Comparison of ENCODE assay signal across 12 mouse cellular contexts in genomic region chr10:111005611-111006488, GRCm38 (mm10). TPM values are rescaled to one million over a fixed set of nuclear protein-coding genes. Genes with fewer than 3 reads are reported as not detected.
DNase-seq lines count a peak whose midpoint lies in the region; ATAC-seq and TF ChIP-seq lines count a peak whose summit lies in the region.
"Had no signal": no experiment of that assay in that cellular context is flagged by ENCODE, and none has a peak within 500 bp of the region (broad histone marks: within the 10 kb centered on the region; RNA-seq: fewer than 3 reads in every experiment).

No protein-coding gene starts in this region.

- peaks cover 22% of the 10 kb centered on the region for H3K4me1 ChIP-seq in heart, embryonic 12.5 days (replicated peaks)
- H3K4me1 ChIP-seq in cerebellum, adult 2 months (ENCODE audit: control insufficient read depth, insufficient read depth, low read length), result peaks cover 8% of the 10 kb centered on the region; the same call in 1 of the 2 replicates
- peaks cover 3% of the 10 kb centered on the region; the same call in 1 of the 2 replicates for H3K4me1 ChIP-seq in intestine, postnatal 0 days (replicated peaks; ENCODE audit: control insufficient read depth, insufficient read depth, low read length)
- H3K4me1 ChIP-seq: limb, embryonic 15.5 days had no signal

- peak overlapping the region; percentile 11 for H3K9ac ChIP-seq in heart, embryonic 12.5 days
- no peak overlapping the region for H3K9ac ChIP-seq in intestine, postnatal 0 days (ENCODE audit: low read depth, low read length)
- H3K9ac ChIP-seq: limb, embryonic 15.5 days had no signal

- WGBS in heart, embryonic 12.5 days, result 29% methylated on average over 14 of the region's 14 CpGs
- 36% methylated on average over 14 of the region's 14 CpGs for WGBS in cerebellum, adult 2 months
- WGBS in intestine, postnatal 0 days, result 46% methylated on average over 14 of the region's 14 CpGs

- DNase-seq in heart, adult 18-20 months, result no peak
- DNase-seq in 416B (ENCODE audit: low read depth) (peak; percentile 60), MN1 (ENCODE audit: low spot score) (no peak)
- peak; percentile 54 to 62 for DNase-seq in cerebellum, adult 2 months
- peak; percentile 30 for DNase-seq in heart, postnatal 4 days
- no peak for DNase-seq in frontal cortex, postnatal 36 days (ENCODE audit: low spot score in 2 of 2)
- DNase-seq: midbrain, embryonic 14.5 days had no signal

- H3K9me3 ChIP-seq in heart, embryonic 12.5 days (replicated peaks), result no peaks in the 10 kb centered on the region
- H3K9me3 ChIP-seq in intestine, postnatal 0 days (ENCODE audit: control insufficient read depth), result no peaks in the 10 kb centered on the region
- H3K9me3 ChIP-seq: hindbrain, embryonic 10.5 days; limb, embryonic 15.5 days had no signal

- ATAC-seq in heart, embryonic 12.5 days (ENCODE audit: insufficient number of reproducible peaks, low FRiP score), result no peak
- no peak for ATAC-seq in intestine, postnatal 0 days
- ATAC-seq: forebrain, embryonic 16.5 days had no signal

- TF ChIP-seq CTCF in cerebellum, adult 2 months (IDR thresholded peaks at IDR 0.05; ENCODE audit: borderline replicate concordance, insufficient read depth, low read depth, low read length), result no peak
- no peak for TF ChIP-seq CTCF in intestine, postnatal 0 days (IDR thresholded peaks at IDR 0.05; ENCODE audit: low read depth)

- H3K36me3 ChIP-seq in heart, embryonic 12.5 days, result no peaks in the 10 kb centered on the region; the same call in 1 of the 2 replicates
- H3K36me3 ChIP-seq in intestine, postnatal 0 days (ENCODE audit: control insufficient read depth, insufficient read depth), result no peaks in the 10 kb centered on the region
- H3K36me3 ChIP-seq: limb, embryonic 15.5 days had no signal

- peak overlapping the region; percentile 35 for H3K4me2 ChIP-seq in heart, embryonic 12.5 days
- no peak overlapping the region for H3K4me2 ChIP-seq in intestine, postnatal 0 days (replicated peaks; ENCODE audit: low read depth)
- H3K4me2 ChIP-seq: limb, embryonic 15.5 days had no signal

- no peak overlapping the region for H3K4me3 ChIP-seq in heart, embryonic 12.5 days
- H3K4me3 ChIP-seq in cerebellum, adult 2 months (replicated peaks; ENCODE audit: insufficient read depth, low read depth, low read length), result peak overlapping the region; percentile 50
- H3K4me3 ChIP-seq in intestine, postnatal 0 days (ENCODE audit: low read depth, low read length), result no peak overlapping the region
- H3K4me3 ChIP-seq: hindbrain, embryonic 10.5 days; limb, embryonic 15.5 days had no signal

- no peak for TF ChIP-seq POLR2A in cerebellum, adult 2 months (IDR thresholded peaks at IDR 0.05; ENCODE audit: borderline replicate concordance, insufficient read depth, low read length)

- no peak overlapping the region for H3K27ac ChIP-seq in heart, embryonic 12.5 days (ENCODE audit: poor library complexity, severe bottlenecking)
- peak overlapping the region; percentile 48 for H3K27ac ChIP-seq in cerebellum, adult 2 months (ENCODE audit: insufficient read depth, low read length)
- H3K27ac ChIP-seq in intestine, postnatal 0 days (ENCODE audit: low read depth, low read length), result no peak overlapping the region
- H3K27ac ChIP-seq: hindbrain, embryonic 10.5 days; limb, embryonic 15.5 days had no signal

- no peaks in the 10 kb centered on the region for H3K27me3 ChIP-seq in heart, embryonic 12.5 days (replicated peaks)
- H3K27me3 ChIP-seq in cerebellum, adult 2 months (ENCODE audit: control insufficient read depth, insufficient read depth, low read length), result no peaks in the 10 kb centered on the region
- H3K27me3 ChIP-seq in intestine, postnatal 0 days (replicated peaks; ENCODE audit: control insufficient read depth, insufficient read depth, low read length), result no peaks in the 10 kb centered on the region
- H3K27me3 ChIP-seq: limb, embryonic 15.5 days had no signal

RNA-seq across cellular contexts. Expression of gene Zdhhc17, which starts 4.1 kb away (rescaled TPM):
- polyA plus RNA-seq in heart, embryonic 12.5 days (2016; fragmentation: Nextera tagmentation; extraction: Ambion mirVana), result 17.9 and 21.0 TPM in 2 replicates
- total RNA-seq in heart, adult 18-20 months (2021), result 10 to 100 TPM; 18.1 to 23.1 TPM
- 112 and 131 TPM in 2 replicates for polyA plus RNA-seq in cerebellum, adult 2 months (2012; rRNA removed)
- total RNA-seq in heart, postnatal 4 days (2021), result 10 to 100 TPM; 24.9 to 25.8 TPM
- 5.4 and 5.9 TPM in 2 replicates for polyA plus RNA-seq in intestine, postnatal 0 days (2015; fragmentation: Nextera tagmentation; extraction: Ambion mirVana)

Comparison
In these comparisons a context has a peak if more than half of its experiments do, and no peak if none do; other contexts are left out.
1. DNase-seq: peak in 416B (single experiment), cerebellum, adult 2 months (2 of 2) and heart, postnatal 4 days (single experiment); none in heart, adult 18-20 months (0 of 2), frontal cortex, postnatal 36 days (0 of 2) and MN1 (single experiment).